Mouse (Mus musculus): ENCODE data around the gene Slc23a2.

Gene Slc23a2

DNA sequence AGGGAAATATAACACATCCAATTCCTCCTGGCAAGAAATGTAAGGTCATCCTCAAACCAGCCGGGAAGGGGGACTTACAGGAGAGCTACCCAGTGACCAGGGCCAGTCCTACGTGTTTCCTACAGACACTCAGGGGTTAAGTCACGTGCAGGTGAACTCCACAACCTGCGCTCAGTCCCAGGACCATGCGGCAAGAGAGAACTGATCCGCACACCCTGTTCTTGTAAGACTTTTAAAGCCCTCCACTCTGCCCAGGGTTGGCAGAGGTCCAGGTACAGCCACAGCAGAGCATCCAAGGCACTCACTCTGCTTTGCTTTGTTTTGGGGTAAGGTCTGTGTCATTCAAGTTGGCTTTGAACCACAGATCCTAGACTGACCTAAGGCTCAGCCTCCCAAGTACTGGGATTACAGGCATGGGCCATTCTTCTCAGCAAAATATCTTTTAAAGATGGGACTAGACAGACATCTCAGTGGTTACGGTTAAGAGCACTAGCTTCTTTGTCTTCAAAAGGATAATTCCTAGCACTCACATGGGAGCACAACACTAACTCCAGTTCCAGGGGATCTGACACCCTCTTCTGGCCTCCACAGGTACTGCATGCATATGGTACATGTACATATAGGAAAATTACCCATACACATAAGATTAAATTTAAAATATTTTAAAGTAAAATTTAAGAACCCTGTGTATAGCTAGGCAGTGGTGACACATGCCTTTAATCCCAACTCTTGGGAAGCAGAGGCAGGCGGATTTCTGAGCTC lies 8.9 kb downstream of the Slc23a2 start:
- in situ Hi-C loops (cut with MboI; ENCODE audit: unreplicated experiment in 2 of 2) = loop anchor here in 1 of 2 experiments (5.0 to 10.0 kb wide), 3 partner anchors 101 to 349 kb away; no protein-coding TSS in a partner anchor

DNA sequence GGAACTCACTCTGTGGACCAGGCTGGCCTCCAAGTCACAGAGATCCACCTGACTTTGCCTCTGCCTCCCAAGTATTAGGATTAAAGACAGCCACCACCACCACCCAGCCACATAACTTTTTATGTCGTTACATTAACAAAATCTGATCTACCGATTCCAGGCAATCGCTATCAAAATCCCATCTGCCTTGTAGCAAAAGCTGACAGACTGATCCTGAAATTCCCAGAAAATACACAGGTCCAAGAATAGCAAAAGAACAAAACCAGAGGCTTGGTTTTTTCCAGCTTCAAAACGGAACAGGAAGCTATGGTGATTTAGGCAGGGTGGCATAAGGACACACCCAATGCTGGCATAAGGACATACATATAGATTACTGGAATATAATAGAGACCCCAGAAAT lies 10.2 kb downstream of the Slc23a2 start:
- in situ Hi-C loops (cut with MboI; ENCODE audit: unreplicated experiment in 2 of 2) = loop anchor here (5.0 to 10.0 kb wide), 4 partner anchors 98 to 350 kb away; no protein-coding TSS in a partner anchor

DNA sequence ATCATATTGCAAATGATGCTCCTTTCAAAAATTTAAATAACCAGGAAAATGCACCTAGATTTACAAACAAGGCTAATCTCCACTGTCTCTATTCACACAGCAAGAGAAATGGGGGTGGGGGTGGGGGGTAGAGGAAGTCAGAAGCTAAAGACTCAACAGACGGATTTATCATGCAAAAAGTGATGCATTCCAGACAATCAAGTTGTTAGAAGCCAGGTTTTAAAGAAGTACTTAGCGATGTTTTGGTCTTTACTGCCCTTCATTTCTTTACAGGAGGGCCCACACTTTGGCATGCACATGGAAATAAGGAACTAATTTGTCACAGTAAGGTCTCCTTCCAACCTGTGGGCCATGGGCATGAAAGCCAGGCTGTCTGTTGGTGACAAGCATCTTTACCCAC lies 11.5 kb downstream of the Slc23a2 start:
- in situ Hi-C loops (cut with MboI; ENCODE audit: unreplicated experiment in 2 of 2) = loop anchor here (5.0 to 10.0 kb wide), 3 partner anchors 99 to 351 kb away; no protein-coding TSS in a partner anchor

DNA sequence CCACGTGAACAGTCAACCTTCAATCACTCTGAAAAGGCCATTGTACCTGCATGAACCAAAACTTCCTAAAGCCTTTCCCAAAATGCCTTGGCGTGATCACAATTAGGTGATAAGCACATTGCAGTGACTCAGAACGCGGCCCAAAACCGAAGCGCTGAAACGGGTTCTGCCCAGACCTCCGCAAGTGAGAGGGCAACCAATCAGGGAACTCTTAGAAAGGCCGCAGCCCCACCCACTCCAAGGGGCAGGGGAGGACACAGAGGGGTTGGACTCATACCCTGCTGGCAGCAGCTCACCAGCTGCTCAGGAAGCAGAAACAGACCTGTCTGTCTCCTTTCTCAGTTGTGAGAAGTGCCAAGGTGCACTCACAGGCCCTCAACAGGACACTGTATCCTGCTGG lies 13.6 kb downstream of the Slc23a2 start:
- in situ Hi-C loops (cut with MboI; ENCODE audit: unreplicated experiment in 2 of 2) = loop anchor here (5.0 to 10.0 kb wide), 3 partner anchors 101 to 354 kb away; no protein-coding TSS in a partner anchor

DNA sequence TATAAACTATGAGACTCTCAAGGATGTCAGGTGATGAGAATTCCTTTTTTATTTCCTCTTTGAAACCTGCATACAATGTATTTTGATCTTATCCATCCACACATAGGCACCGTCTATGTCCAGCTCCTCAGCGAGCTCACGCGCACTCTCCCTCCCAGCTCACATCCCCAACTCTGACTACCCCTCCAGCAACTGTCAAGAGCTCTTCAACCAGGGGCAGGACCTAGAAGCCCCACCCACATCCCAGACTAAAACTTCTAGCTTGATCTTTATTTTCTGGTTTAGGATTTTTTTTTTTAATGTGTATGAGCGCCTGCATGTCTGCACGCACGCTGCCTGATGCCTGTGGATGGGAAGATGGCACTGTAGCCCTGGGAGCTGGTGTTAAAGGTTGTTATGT lies 14.9 kb downstream of the Slc23a2 start:
- in situ Hi-C loops (cut with MboI; ENCODE audit: unreplicated experiment in 2 of 2) = loop anchor here (5.0 to 10.0 kb wide), 3 partner anchors 102 to 355 kb away; no protein-coding TSS in a partner anchor

DNA sequence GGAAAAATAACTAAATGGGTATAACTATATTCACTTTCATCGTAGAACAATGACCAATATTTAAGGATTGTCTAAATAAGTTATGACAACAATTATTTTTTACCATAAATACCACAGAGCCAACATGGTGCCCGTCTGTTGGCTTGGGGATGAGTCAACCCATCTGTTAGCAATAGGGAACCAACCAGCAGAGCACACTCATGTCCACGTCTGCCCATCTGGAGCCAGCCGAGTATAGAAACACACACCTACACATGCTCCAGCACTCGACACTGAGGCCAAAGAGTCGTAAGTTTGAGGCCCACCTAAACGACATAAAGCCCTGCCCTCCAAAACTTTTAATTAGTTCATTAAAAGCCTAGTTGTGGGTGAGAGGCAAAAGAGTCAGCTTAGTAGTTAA lies 15.7 kb downstream of the Slc23a2 start:
- in situ Hi-C loops (cut with MboI; ENCODE audit: unreplicated experiment in 2 of 2) = no loop called here

DNA sequence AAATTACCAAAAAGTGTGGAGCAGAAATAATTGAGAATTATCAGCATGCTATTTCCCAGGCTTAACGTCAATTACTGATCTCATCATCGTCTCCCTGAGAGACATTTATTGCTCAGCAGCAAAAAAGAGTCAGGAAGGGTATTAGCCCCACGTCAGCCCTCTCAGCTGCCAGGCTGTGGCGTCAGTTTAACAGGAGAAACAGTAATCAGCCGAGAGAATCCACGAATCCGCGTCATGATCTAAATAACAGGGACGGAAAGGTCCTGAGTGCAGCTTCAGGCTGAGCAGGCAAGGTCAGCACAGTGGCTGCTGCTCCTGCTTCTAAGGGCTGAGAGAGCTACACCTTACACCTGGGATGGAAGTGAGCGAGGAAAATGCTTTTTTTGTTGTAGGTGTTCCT lies 17.0 kb downstream of the Slc23a2 start:
- in situ Hi-C loops (cut with MboI; ENCODE audit: unreplicated experiment in 2 of 2) = no loop called here

DNA sequence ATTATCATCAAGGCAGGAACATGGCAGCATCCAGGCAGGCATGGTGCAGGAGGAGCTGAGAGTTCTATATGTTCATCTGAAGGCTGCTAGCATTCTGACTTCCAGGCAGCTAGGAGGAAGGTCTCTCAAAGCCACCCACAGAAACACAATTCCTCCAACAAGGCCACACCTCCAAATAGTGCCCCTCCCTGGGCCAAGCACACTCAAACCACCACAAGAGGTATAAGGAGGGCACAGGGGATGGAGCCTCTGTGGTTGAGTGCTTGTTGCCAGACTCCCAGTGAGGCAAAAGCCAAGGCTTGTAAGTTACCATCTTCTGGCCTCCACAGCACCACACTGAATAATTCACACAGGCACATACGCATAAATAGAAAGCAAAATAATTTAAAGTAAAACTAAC lies 18.6 kb downstream of the Slc23a2 start:
- in situ Hi-C loops (cut with MboI; ENCODE audit: unreplicated experiment in 2 of 2) = no loop called here

DNA sequence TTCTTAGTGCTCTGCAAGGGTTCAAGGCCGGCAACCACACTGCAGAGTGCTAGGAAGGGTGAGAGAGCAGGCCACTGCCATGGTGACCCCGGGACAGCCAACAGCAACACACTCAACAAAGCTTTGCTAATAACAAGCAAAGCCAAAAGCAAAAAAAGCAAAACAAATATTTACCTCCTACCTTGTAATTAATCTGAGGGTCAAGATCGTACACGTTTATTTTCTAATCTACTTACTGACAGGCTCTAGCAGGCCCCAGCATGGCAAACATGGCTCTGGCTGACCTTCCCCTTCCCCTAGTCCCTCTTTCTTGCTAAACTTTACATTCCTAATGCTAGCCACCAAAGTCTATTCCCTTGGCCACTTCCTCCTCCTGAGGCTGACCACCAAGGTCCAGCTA lies 21.8 kb downstream of the Slc23a2 start:
- in situ Hi-C loops (cut with MboI; ENCODE audit: unreplicated experiment in 2 of 2) = no loop called here

DNA sequence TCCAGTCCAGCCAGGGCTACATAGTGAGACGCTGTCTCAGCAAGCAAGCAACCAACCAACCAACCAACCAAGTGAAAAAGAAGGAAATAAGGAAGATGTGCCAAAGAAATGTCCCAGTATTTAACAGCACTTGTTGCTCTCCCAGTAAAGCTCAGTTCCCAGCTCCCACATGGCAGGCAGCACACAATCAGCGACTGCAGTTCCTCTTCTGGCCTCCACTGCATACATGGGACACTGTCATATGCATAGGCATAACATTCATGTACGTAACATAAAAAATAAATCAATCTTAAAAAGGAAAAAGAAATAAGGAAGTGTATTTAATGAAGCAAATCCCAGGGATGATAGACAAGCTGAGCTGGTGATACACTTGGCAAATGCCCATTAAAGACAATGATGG lies 23.9 kb downstream of the Slc23a2 start:
- in situ Hi-C loops (cut with MboI; ENCODE audit: unreplicated experiment in 2 of 2) = no loop called here

DNA sequence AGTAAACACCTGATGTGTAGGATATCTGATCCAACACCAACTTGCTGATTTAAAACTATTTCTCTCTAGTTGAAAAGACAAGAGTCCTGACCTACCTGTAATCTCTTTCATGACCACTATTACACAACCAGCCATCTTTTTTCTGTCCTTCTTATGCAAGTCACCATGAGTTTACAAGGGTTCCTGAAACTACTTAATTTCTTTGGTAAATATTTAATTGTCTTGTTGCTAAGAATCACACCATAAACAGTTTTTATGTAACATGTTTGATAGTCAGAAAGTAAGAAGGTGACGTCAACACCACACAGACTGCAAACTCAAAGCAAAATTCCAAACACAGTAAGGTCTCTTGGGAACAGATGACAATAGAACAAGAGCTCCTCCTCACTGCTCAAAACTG lies 26.3 kb downstream of the Slc23a2 start:
- in situ Hi-C loops (cut with MboI; ENCODE audit: unreplicated experiment in 2 of 2) = loop anchor here in 1 of 2 experiments (5.0 kb wide), 1 partner anchor 374 kb away; no protein-coding TSS in a partner anchor

DNA sequence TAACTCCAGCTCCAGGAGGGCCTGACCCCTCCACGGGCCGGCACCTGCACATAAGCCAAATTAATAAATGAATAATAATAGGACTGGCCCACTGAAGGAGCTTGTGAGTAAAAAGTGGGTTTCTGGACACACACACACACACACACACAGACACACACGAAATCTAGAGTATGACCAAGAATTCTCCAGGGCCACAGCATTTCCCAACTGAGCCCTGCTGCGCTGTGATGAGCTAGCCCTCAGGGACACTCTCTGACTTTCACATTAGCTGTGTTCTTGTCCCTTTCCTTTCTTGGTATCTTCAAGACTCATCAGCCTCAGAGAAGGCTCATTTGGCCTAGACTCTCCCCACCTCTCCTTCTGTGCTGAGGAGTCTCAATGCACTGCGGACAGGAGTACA lies 29.0 kb downstream of the Slc23a2 start:
- in situ Hi-C loops (cut with MboI; ENCODE audit: unreplicated experiment in 2 of 2) = loop anchor here in 1 of 2 experiments (5.0 kb wide), 1 partner anchor 376 kb away; no protein-coding TSS in a partner anchor

DNA sequence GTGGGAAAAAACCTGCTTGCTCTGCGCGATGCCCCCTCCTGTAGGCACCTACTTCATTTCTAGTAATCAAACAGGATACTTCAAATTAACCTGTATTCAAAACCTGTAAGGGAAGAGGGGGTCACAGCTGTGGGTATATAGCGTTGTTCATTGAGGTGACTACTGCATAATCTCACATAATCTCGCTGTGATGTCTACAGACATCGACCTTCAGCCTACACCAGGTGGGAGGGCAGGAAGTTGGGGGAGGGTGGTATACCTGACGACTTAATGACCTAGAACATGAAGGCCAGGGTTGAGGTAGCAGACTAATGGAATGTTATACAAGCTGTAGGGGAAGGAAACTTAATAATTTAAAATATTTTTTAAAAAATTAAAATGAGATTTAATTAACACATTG lies 29.6 kb downstream of the Slc23a2 start:
- in situ Hi-C loops (cut with MboI; ENCODE audit: unreplicated experiment in 2 of 2) = loop anchor here in 1 of 2 experiments (5.0 kb wide), 1 partner anchor 377 kb away; no protein-coding TSS in a partner anchor

DNA sequence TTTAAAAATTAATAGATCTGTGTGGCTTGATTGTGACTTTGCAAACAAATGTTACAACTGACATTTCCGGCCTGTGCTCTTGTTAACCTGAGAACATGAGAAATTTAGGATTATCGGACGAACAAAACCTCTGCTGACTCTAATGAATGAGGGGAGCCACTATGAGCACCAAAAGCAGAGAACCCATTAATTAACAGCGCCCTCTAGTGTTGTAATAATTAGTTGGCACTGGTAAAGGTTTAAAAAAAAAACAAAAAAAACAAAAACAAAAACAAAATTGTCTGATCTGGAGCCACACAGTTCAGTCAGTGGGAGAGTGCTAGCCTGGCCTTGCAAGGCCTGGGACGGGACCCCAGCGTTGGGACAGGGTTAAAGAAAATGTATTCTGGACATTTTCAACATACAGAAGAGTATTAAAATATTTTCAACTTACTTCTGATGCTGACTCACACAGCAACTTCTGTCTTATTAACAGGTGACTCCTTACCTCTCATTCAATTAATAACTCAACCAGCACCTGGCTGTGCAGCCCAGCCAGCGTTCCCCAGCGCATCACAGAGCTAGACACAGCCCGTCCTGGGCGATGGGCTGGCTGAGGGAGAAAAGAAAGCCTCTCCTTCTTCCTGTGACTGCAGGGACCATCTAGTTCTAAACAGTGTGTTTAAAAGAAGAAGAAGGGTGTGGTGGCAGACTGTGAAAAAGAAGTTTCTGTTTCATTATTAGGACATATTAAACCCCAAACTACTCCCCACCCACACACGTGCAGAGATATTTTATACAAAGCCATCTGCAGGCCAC lies 30.7 kb downstream of the Slc23a2 start:
- in situ Hi-C loops (cut with MboI; ENCODE audit: unreplicated experiment in 2 of 2) = loop anchor here (5.0 kb wide), 3 partner anchors 127 to 292 kb away; no protein-coding TSS in a partner anchor

DNA sequence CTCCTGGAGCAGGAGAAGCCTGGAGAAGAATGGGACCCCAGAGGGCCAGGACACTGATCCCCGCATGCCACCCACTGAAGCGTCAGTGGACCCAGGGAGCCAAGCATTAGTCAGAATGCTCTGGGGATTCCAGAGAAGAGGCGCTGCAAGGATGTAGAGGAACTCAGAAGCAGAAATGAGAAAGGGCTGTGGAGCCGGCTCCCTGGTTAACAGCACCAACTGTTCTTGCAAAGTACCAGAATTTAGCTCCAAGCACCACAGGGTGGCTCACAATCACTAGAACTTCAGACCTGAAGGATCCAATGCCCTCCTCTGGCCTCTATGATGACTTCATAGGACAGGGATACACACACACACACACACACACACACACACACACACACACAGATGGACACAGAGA lies 32.6 kb downstream of the Slc23a2 start:
- in situ Hi-C loops (cut with MboI; ENCODE audit: unreplicated experiment in 2 of 2) = loop anchor here (5.0 kb wide), 3 partner anchors 125 to 290 kb away; no protein-coding TSS in a partner anchor

DNA sequence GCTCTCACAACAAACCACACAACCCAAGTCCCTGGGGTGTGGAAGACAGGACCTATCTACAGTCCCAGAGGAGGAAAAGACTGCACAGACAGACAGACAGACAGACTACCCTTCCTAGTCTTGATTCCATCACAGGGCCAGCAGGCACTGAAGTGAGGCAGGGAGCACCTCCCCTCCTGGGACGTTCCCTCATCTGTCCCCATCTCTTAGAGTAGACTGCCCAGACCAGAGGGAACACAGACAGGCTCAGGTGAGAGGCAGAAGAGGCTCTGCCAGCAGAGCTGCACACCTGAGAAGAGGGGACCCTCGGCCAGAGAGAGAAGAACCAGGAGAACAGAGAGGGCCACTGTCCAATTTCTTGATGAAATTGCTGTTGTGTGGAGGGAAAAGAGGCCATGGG lies 33.0 kb downstream of the Slc23a2 start:
- in situ Hi-C loops (cut with MboI; ENCODE audit: unreplicated experiment in 2 of 2) = loop anchor here (5.0 kb wide), 3 partner anchors 125 to 290 kb away; no protein-coding TSS in a partner anchor

DNA sequence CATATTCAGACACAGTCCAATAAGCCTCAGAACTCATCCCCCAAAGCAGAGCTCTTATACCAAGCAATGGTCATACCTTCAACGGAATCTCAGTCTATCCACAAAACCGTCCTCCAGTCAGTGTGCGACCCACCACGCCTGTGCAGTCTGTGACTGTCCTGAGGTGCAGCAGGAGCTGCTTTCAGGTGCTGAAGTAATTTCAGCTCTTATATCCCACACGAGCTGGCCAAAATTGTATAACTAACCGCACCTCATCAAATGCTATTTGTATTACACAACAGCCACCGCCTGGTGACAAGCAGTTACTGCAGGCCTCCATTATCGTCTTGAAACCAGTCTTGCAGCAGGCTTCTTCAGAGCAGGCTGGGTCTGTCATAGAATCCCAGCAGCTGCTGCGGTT lies 33.6 kb downstream of the Slc23a2 start:
- in situ Hi-C loops (cut with MboI; ENCODE audit: unreplicated experiment in 2 of 2) = loop anchor here (5.0 kb wide), 3 partner anchors 124 to 289 kb away; no protein-coding TSS in a partner anchor

DNA sequence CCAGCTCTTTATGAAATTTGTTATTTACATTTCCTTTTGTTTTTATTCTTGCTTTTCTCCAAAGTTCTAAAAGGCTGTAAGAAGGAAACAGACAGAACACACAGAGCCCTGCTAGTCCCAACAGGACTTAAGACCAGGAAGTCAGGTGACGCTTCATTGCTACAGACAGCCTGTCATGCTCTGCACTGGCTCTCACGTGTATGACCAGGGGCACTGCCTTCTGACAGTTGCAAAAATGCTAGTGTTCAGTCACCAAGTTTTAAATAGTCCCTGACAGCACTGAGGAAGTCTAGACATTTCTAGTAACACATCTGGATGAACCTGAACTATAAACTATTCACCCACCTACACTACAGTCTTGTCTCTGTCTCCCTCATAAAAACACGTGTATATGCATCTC lies 34.2 kb downstream of the Slc23a2 start:
- in situ Hi-C loops (cut with MboI; ENCODE audit: unreplicated experiment in 2 of 2) = loop anchor here (5.0 kb wide), 3 partner anchors 123 to 288 kb away; no protein-coding TSS in a partner anchor

DNA sequence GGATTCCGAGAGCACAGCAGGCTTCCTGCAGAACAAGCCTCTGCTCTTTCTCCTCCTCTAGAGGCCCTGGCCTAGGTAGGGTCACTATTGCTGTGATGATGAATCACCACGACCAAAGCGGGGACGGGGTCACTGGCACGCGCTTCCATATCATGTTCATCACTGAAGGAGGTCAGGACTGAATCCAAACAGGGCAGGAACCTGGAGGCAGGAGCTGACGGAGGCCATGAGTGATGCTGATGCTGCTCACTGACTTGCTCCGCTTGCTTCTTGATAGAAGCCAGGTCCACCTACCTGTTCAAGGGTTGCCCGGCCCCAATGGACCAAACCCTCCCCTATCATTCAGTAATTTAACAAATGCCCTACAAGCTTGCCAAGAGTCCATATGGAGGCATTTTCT lies 35.9 kb downstream of the Slc23a2 start:
- in situ Hi-C loops (cut with MboI; ENCODE audit: unreplicated experiment in 2 of 2) = loop anchor here in 1 of 2 experiments (10.0 kb wide), 1 partner anchor 54 kb away; no protein-coding TSS in a partner anchor

DNA sequence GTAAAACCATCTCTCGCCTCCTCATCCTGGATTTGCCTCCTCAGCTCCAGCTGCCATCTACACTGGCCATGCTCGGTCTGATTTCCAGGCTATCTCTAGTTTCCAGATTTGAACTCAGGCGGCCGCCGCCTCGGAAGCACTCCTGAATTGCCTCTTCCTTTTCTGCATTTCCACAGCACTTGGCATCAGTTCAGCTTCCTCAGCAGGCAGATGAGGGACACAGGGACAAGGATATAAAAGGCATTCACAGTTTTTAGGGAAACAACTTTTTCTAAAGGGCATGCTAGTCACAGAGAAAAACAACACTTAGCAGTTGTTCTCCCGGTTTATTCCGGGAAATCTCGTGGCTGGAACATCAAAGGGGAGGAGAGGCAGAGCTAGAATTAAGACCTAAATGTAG lies 37.3 kb downstream of the Slc23a2 start:
- in situ Hi-C loops (cut with MboI; ENCODE audit: unreplicated experiment in 2 of 2) = loop anchor here in 1 of 2 experiments (10.0 kb wide), 1 partner anchor 53 kb away; no protein-coding TSS in a partner anchor

DNA sequence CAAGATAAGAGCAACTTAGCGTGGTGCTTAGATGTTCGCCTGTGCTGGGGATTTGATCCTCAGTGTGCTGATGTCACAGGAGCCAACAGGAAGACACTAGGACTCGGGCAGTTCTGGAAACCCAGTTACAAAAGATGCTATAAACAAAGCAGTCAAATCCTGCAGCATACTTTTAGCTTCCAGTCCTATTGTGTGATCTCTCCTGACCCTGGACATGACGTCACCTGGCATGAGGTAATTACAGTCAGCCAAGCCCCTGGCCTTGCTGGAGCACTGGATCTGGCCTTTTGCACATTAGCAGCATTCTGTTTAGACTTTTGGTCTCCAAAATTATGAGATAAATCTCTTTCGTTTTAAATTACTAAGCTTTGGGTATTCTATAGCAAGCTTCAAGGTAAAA lies 38.8 kb downstream of the Slc23a2 start:
- in situ Hi-C loops (cut with MboI; ENCODE audit: unreplicated experiment in 2 of 2) = loop anchor here in 1 of 2 experiments (10.0 kb wide), 1 partner anchor 51 kb away; no protein-coding TSS in a partner anchor
